Mouse (Mus musculus): ENCODE results near the gene Sec24a. TPM values are rescaled to one million over a fixed set of nuclear protein-coding genes. Genes with fewer than 3 reads are reported as not detected.
"Not testable (repeated sequence)": the region's sequence is repeated elsewhere in the genome, so short reads cannot be mapped to it uniquely, and the experiment has no call there.

Gene Sec24a
- 14.3 and 15.0 TPM in 2 replicates for polyA plus RNA-seq (2016; fragmentation: Nextera tagmentation; extraction: Ambion mirVana)

GRCm38 (mm10) chr11:51763213-51763907, at the start of gene Sec24a, which contains the start of gene Sar1b:
Gene Sec24a, minus strand, starts transcription at chr11:51763634.
Gene Sar1b, plus strand, starts transcription at chr11:51763687.
- Histone ChIP-seq H3K4me1 (peaks cover 15% of the 10 kb centered on the region), H3K9me3 (no peaks in the 10 kb centered on the region), H3K27me3 (ENCODE audit: insufficient read depth, poor library complexity, severe bottlenecking) (0 out of 2 replicates have a peak, but pooled peaks cover 5% of the 10 kb centered on the region), H3K36me3 (0 out of 2 replicates have a peak, but pooled peaks cover 4% of the 10 kb centered on the region), H3K27ac (peak within 1 kb of the TSS; percentile 90), H3K4me3 (peak within 1 kb of the TSS; percentile 94)
- peak; percentile 93 for DNase-seq (ENCODE audit: low spot score)
- WGBS: under 1% methylated on average over 30 of the region's 30 CpGs

- WGBS: 86% methylated on average over 8 of the region's 8 CpGs
- H3K27me3 ChIP-seq (ENCODE audit: insufficient read depth, poor library complexity, severe bottlenecking): no peaks in the 10 kb centered on the region
These were observed 48.6 kb upstream of the Sec24a start for GRCm38 (mm10) chr11:51812022-51812546.

GRCm38 (mm10) chr11:51811230-51811629, 47.8 kb upstream of the Sec24a start:
- Histone ChIP-seq H3K9me3 (no peaks in the 10 kb centered on the region), H3K27me3 (ENCODE audit: insufficient read depth, poor library complexity, severe bottlenecking) (no peaks in the 10 kb centered on the region), H3K4me3 (no peak overlapping the region), H3K4me1 (no peaks in the 10 kb centered on the region), H3K27ac (no peak overlapping the region), H3K36me3 (no peaks in the 10 kb centered on the region)
- no peak for DNase-seq (ENCODE audit: low spot score)
- 80% methylated on average over 4 of the region's 4 CpGs for WGBS

More at GRCm38 (mm10) chr11:51812022-51812546, 48.6 kb upstream of the Sec24a start:
- H3K4me1 ChIP-seq: no peaks in the 10 kb centered on the region
- H3K9me3 ChIP-seq: no peaks in the 10 kb centered on the region
- H3K27ac ChIP-seq: no peak overlapping the region
- no peak overlapping the region for H3K4me3 ChIP-seq
- H3K36me3 ChIP-seq: no peaks in the 10 kb centered on the region; the same call in 1 of the 2 replicates
- DNase-seq (ENCODE audit: low spot score): no peak

GRCm38 (mm10) chr11:51809632-51810224, 46.3 kb upstream of the Sec24a start:
- peaks cover 6% of the 10 kb centered on the region; the same call in 1 of the 2 replicates for H3K4me1 ChIP-seq

GRCm38 (mm10) chr11:51807108-51807879, 43.9 kb upstream of the Sec24a start:
- no peak overlapping the region for H3K4me3 ChIP-seq
- 55% methylated on average over 13 of the region's 13 CpGs for WGBS
- no peaks in the 10 kb centered on the region for H3K27me3 ChIP-seq (ENCODE audit: insufficient read depth, poor library complexity, severe bottlenecking)
- H3K27ac ChIP-seq: no peak overlapping the region
- H3K9me3 ChIP-seq: no peaks in the 10 kb centered on the region
- H3K4me1 ChIP-seq: peaks cover 6% of the 10 kb centered on the region; the same call in 1 of the 2 replicates
- no peaks in the 10 kb centered on the region for H3K36me3 ChIP-seq
- no peak for DNase-seq (ENCODE audit: low spot score)

More at GRCm38 (mm10) chr11:51809632-51810224, 46.3 kb upstream of the Sec24a start:
- Histone ChIP-seq H3K36me3 (no peaks in the 10 kb centered on the region), H3K27me3 (ENCODE audit: insufficient read depth, poor library complexity, severe bottlenecking) (no peaks in the 10 kb centered on the region), H3K4me3 (no peak overlapping the region), H3K9me3 (no peaks in the 10 kb centered on the region), H3K27ac (no peak overlapping the region)
- no peak for DNase-seq (ENCODE audit: low spot score)
- 62% methylated on average over 6 of the region's 6 CpGs for WGBS

GRCm38 (mm10) chr11:51805221-51805981, 42.0 kb upstream of the Sec24a start:
- Histone ChIP-seq H3K4me1 (peaks cover 17% of the 10 kb centered on the region), H3K9me3 (no peaks in the 10 kb centered on the region), H3K36me3 (no peaks in the 10 kb centered on the region), H3K27me3 (ENCODE audit: insufficient read depth, poor library complexity, severe bottlenecking) (no peaks in the 10 kb centered on the region), H3K4me3 (peak overlapping the region; percentile 60), H3K27ac (peak overlapping the region; percentile 78)
- WGBS: 17% methylated on average over 17 of the region's 17 CpGs
- DNase-seq (ENCODE audit: low spot score): peak; percentile 89

- Histone ChIP-seq H3K27me3 (ENCODE audit: insufficient read depth, poor library complexity, severe bottlenecking) (no peaks in the 10 kb centered on the region), H3K27ac (peak overlapping the region; percentile 82), H3K4me3 (peak overlapping the region; percentile 40), H3K36me3 (no peaks in the 10 kb centered on the region), H3K4me1 (peaks cover 18% of the 10 kb centered on the region), H3K9me3 (no peaks in the 10 kb centered on the region)
- no peak for DNase-seq (ENCODE audit: low spot score)
- 25% methylated on average over 8 of the region's 8 CpGs for WGBS
These were observed 37.3 kb upstream of the Sec24a start for GRCm38 (mm10) chr11:51800634-51801325.

GRCm38 (mm10) chr11:51796272-51796671, 32.8 kb upstream of the Sec24a start:
- H3K27me3 ChIP-seq (ENCODE audit: insufficient read depth, poor library complexity, severe bottlenecking): no peaks in the 10 kb centered on the region
- no peaks in the 10 kb centered on the region for H3K9me3 ChIP-seq
- no peak overlapping the region for H3K4me3 ChIP-seq
- no peak for DNase-seq (ENCODE audit: low spot score)
- H3K4me1 ChIP-seq: peaks cover 10% of the 10 kb centered on the region
- H3K27ac ChIP-seq: no peak overlapping the region
- WGBS: 59% methylated on average over 4 of the region's 4 CpGs
- H3K36me3 ChIP-seq: peaks cover 8% of the 10 kb centered on the region

- Histone ChIP-seq H3K27ac (no peak overlapping the region), H3K4me1 (no peaks in the 10 kb centered on the region), H3K4me3 (no peak overlapping the region), H3K36me3 (peaks cover 58% of the 10 kb centered on the region), H3K9me3 (no peaks in the 10 kb centered on the region), H3K27me3 (ENCODE audit: insufficient read depth, poor library complexity, severe bottlenecking) (no peaks in the 10 kb centered on the region)
- whole genome bisulfite sequencing: 94% methylated on average over 7 of the region's 7 CpGs
- no peak for DNase-seq (ENCODE audit: low spot score)
These were observed 27.2 kb upstream of the Sec24a start for GRCm38 (mm10) chr11:51790662-51791061.

- H3K36me3 ChIP-seq: peaks cover 62% of the 10 kb centered on the region
- H3K4me3 ChIP-seq; H3K9me3 ChIP-seq; DNase-seq (ENCODE audit: low spot score); H3K4me1 ChIP-seq; H3K27me3 ChIP-seq (ENCODE audit: insufficient read depth, poor library complexity, severe bottlenecking); H3K27ac ChIP-seq: not testable (repeated sequence)
- 87% methylated on average over 4 of the region's 4 CpGs for WGBS
These were observed 26.3 kb upstream of the Sec24a start for GRCm38 (mm10) chr11:51789735-51790134.

- WGBS: 89% methylated on average over 6 of the region's 6 CpGs
- Histone ChIP-seq H3K4me1 (no peaks in the 10 kb centered on the region), H3K27ac (no peak overlapping the region), H3K4me3 (no peak overlapping the region), H3K27me3 (ENCODE audit: insufficient read depth, poor library complexity, severe bottlenecking) (no peaks in the 10 kb centered on the region), H3K9me3 (no peaks in the 10 kb centered on the region), H3K36me3 (peaks cover 79% of the 10 kb centered on the region)
- no peak for DNase-seq (ENCODE audit: low spot score)
These were observed 22.5 kb upstream of the Sec24a start for GRCm38 (mm10) chr11:51785926-51786325.

- WGBS: 91% methylated on average over 6 of the region's 6 CpGs
- DNase-seq (ENCODE audit: low spot score): no peak
- Histone ChIP-seq H3K27me3 (ENCODE audit: insufficient read depth, poor library complexity, severe bottlenecking) (no peaks in the 10 kb centered on the region), H3K36me3 (peaks cover 69% of the 10 kb centered on the region), H3K27ac (no peak overlapping the region), H3K4me1 (no peaks in the 10 kb centered on the region), H3K4me3 (no peak overlapping the region), H3K9me3 (no peaks in the 10 kb centered on the region)
These were observed 19.3 kb upstream of the Sec24a start for GRCm38 (mm10) chr11:51782721-51783120.
